ENCODE assay signal across 11 mouse cellular contexts in genomic region chr11:119709239-119709638, GRCm38 (mm10).
A peak's percentile ranks its signal among the peaks of the same experiment; 100 is the strongest.
DNase-seq lines count a peak whose midpoint lies in the region; ATAC-seq lines count a peak whose summit lies in the region.
"Had no signal": no experiment of that assay in that cellular context is flagged by ENCODE, and none has a peak within 500 bp of the region (broad histone marks: within the 10 kb centered on the region; RNA-seq: fewer than 3 reads in every experiment).

No protein-coding gene starts in this region.

- H3K4me2 ChIP-seq in forebrain, embryonic 11.5 days (ENCODE audit: low read depth, low read length, severe bottlenecking), result no peak overlapping the region
- no peak overlapping the region for H3K4me2 ChIP-seq in forebrain, embryonic 16.5 days (ENCODE audit: low read length)
- no peak overlapping the region for H3K4me2 ChIP-seq in intestine, embryonic 15.5 days (replicated peaks)
- H3K4me2 ChIP-seq: lung, embryonic 15.5 days had no signal

- DNase-seq in forebrain, embryonic 10.5 days (ENCODE audit: extremely low spot score, low spot score), result no peak
- no peak for DNase-seq in forebrain, embryonic 11.5 days (ENCODE audit: low spot score)
- peak; percentile 72 for DNase-seq in A20 (ENCODE audit: low read depth, low spot score)
- no peak for DNase-seq in adrenal gland, postnatal 14 days
- no peak for DNase-seq in urinary bladder, postnatal 4 days (ENCODE audit: low spot score in 2 of 2)
- DNase-seq: adrenal gland, postnatal 36 days; thymus, postnatal 4 days had no signal

- H3K36me3 ChIP-seq in forebrain, embryonic 10.5 days (replicated peaks), result no peaks in the 10 kb centered on the region
- no peaks in the 10 kb centered on the region for H3K36me3 ChIP-seq in forebrain, embryonic 11.5 days (ENCODE audit: control insufficient read depth, insufficient read depth, low read length)
- no peaks in the 10 kb centered on the region for H3K36me3 ChIP-seq in forebrain, embryonic 16.5 days (ENCODE audit: control insufficient read depth, insufficient read depth)
- H3K36me3 ChIP-seq in intestine, embryonic 15.5 days, result no peaks in the 10 kb centered on the region
- H3K36me3 ChIP-seq: lung, embryonic 15.5 days had no signal

- H3K9me3 ChIP-seq in forebrain, embryonic 10.5 days, result no peaks in the 10 kb centered on the region
- no peaks in the 10 kb centered on the region for H3K9me3 ChIP-seq in forebrain, embryonic 11.5 days (ENCODE audit: control insufficient read depth, low read length)
- H3K9me3 ChIP-seq in forebrain, embryonic 16.5 days (ENCODE audit: control insufficient read depth, low read length), result no peaks in the 10 kb centered on the region
- H3K9me3 ChIP-seq in intestine, embryonic 15.5 days, result no peaks in the 10 kb centered on the region
- H3K9me3 ChIP-seq: lung, embryonic 15.5 days had no signal

- H3K4me3 ChIP-seq in forebrain, embryonic 10.5 days, result no peak overlapping the region
- H3K4me3 ChIP-seq in forebrain, embryonic 11.5 days (ENCODE audit: low read depth, low read length), result no peak overlapping the region
- H3K4me3 ChIP-seq in forebrain, embryonic 16.5 days (replicated peaks; ENCODE audit: low read length), result no peak overlapping the region
- no peak overlapping the region for H3K4me3 ChIP-seq in intestine, embryonic 15.5 days (replicated peaks)
- H3K4me3 ChIP-seq: lung, embryonic 15.5 days had no signal

- WGBS in forebrain, embryonic 10.5 days, result 65% methylated on average over 4 of the region's 4 CpGs
- 49% methylated on average over 4 of the region's 4 CpGs for WGBS in forebrain, embryonic 11.5 days
- WGBS in forebrain, embryonic 16.5 days, result 21% methylated on average over 4 of the region's 4 CpGs
- WGBS in intestine, embryonic 15.5 days, result 72% methylated on average over 4 of the region's 4 CpGs

- H3K27ac ChIP-seq in forebrain, embryonic 10.5 days, result peak overlapping the region; percentile 71
- no peak overlapping the region for H3K27ac ChIP-seq in forebrain, embryonic 11.5 days (ENCODE audit: low read depth, low read length)
- peak overlapping the region; percentile 55; the same call in 1 of the 2 replicates for H3K27ac ChIP-seq in forebrain, embryonic 16.5 days (ENCODE audit: low read length)
- no peak overlapping the region for H3K27ac ChIP-seq in intestine, embryonic 15.5 days
- H3K27ac ChIP-seq: lung, embryonic 15.5 days had no signal

- H3K9ac ChIP-seq in forebrain, embryonic 11.5 days (ENCODE audit: low read length), result no peak overlapping the region
- H3K9ac ChIP-seq in forebrain, embryonic 16.5 days (replicated peaks; ENCODE audit: low read depth, low read length), result no peak overlapping the region
- H3K9ac ChIP-seq in intestine, embryonic 15.5 days, result no peak overlapping the region
- H3K9ac ChIP-seq: lung, embryonic 15.5 days had no signal

- ATAC-seq in forebrain, embryonic 11.5 days (replicated peaks; ENCODE audit: low FRiP score), result no peak
- peak; percentile 73 for ATAC-seq in forebrain, embryonic 16.5 days
- ATAC-seq in megakaryocyte progenitor cell, adult 5-6 weeks (replicated peaks; ENCODE audit: poor library complexity), result peak; percentile 68
- no peak for ATAC-seq in intestine, embryonic 15.5 days

- peaks cover 18% of the 10 kb centered on the region for H3K4me1 ChIP-seq in forebrain, embryonic 10.5 days
- no peaks in the 10 kb centered on the region; the same call in 1 of the 2 replicates for H3K4me1 ChIP-seq in forebrain, embryonic 11.5 days (replicated peaks; ENCODE audit: control insufficient read depth, insufficient read depth, low read length)
- H3K4me1 ChIP-seq in forebrain, embryonic 16.5 days (replicated peaks; ENCODE audit: control insufficient read depth, insufficient read depth, low read length), result peaks cover 18% of the 10 kb centered on the region; the same call in 1 of the 2 replicates
- H3K4me1 ChIP-seq in intestine, embryonic 15.5 days (replicated peaks), result no peaks in the 10 kb centered on the region

- no peaks in the 10 kb centered on the region for H3K27me3 ChIP-seq in forebrain, embryonic 10.5 days (ENCODE audit: poor library complexity, severe bottlenecking)
- no peaks in the 10 kb centered on the region for H3K27me3 ChIP-seq in forebrain, embryonic 11.5 days (ENCODE audit: control insufficient read depth, insufficient read depth, low read length)
- no peaks in the 10 kb centered on the region for H3K27me3 ChIP-seq in forebrain, embryonic 16.5 days (replicated peaks; ENCODE audit: control insufficient read depth, insufficient read depth, low read length)
- H3K27me3 ChIP-seq in intestine, embryonic 15.5 days (replicated peaks), result no peaks in the 10 kb centered on the region
- H3K27me3 ChIP-seq: lung, embryonic 15.5 days had no signal

Comparison
In these comparisons a context has a peak if more than half of its experiments do, and no peak if none do; other contexts are left out.
1. H3K27ac ChIP-seq: peak in forebrain, embryonic 10.5 days (single experiment) and forebrain, embryonic 16.5 days (single experiment); none in forebrain, embryonic 11.5 days (single experiment) and intestine, embryonic 15.5 days (single experiment).
2. ATAC-seq: peak in forebrain, embryonic 16.5 days (single experiment) and megakaryocyte progenitor cell, adult 5-6 weeks (single experiment); none in forebrain, embryonic 11.5 days (single experiment) and intestine, embryonic 15.5 days (single experiment).